Mouse (Mus musculus) embryonic fibroblast, embryonic 13.5 days (primary cell): ENCODE data around the gene Btbd18. TPM values are rescaled to one million over a fixed set of nuclear protein-coding genes. Genes with fewer than 3 reads are reported as not detected.

Source experiments
- H3K27ac ChIP-seq: 2 replicates; pipeline ENCODE4 v1.5.1; 2012; ENCODE audit warnings: low read length, control low read depth, inconsistent platforms; ENCODE audit not compliant: insufficient read depth
- H3K4me1 ChIP-seq: 2 replicates; pipeline ENCODE4 v1.6.1; 2011; ENCODE audit warnings: low read length; ENCODE audit not compliant: control insufficient read depth, insufficient read depth
- H3K4me3 ChIP-seq: 2 replicates; pipeline ENCODE4 v1.5.1; 2011; ENCODE audit warnings: mild to moderate bottlenecking, control low read depth, low read length; ENCODE audit not compliant: insufficient read depth
- CTCF ChIP-seq: IDR thresholded peaks from 2 replicates; pipeline ENCODE4 v1.5.1; 2011; ENCODE audit warnings: mild to moderate bottlenecking, control low read depth, low read length, moderate library complexity, borderline replicate concordance; ENCODE audit not compliant: insufficient read depth
- POLR2A ChIP-seq: IDR thresholded peaks from 2 replicates; pipeline ENCODE4 v1.6.1; 2011; ENCODE audit warnings: low read depth, mild to moderate bottlenecking, control low read depth, low read length, moderate library complexity
- polyA plus RNA-seq: library from polyadenylated mRNA; stranded (reverse); fragments of >200 nt; gene quantifications from 2 replicates; pipeline ENCODE4 v1.2.4, GENCODE M21; 2011; ENCODE audit warnings: low read depth; ENCODE audit not compliant: missing spikeins, insufficient read length

Btbd18 gene
- polyA plus RNA-seq, 1 experiment: not detected

DNA sequence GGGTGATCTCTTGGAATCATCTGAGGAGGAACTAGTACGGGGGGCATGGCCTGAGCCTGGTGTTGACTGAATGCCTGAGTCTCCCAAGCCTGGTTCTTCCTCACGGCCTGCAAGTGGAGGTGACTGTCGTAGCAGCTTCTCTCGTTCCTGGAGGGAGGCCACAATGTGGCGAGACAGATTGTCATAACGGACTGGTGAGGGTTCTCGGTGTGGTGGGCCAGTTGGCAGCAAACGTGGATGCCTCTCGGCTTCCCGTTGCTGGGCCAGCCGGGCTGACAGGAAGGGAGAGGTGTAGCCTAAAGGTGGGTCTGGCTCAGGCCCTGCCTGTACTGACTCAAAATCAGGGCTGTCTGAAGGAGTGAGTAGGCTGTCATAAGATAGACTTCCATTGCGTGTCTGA is 31.2 kb downstream of the Btbd18 start:
- Histone ChIP-seq H3K4me3 (no peak overlapping the region), H3K27ac (no peak overlapping the region), H3K4me1 (no peaks in the 10 kb centered on the region)
- TF ChIP-seq POLR2A (no peak), CTCF (no peak)

DNA sequence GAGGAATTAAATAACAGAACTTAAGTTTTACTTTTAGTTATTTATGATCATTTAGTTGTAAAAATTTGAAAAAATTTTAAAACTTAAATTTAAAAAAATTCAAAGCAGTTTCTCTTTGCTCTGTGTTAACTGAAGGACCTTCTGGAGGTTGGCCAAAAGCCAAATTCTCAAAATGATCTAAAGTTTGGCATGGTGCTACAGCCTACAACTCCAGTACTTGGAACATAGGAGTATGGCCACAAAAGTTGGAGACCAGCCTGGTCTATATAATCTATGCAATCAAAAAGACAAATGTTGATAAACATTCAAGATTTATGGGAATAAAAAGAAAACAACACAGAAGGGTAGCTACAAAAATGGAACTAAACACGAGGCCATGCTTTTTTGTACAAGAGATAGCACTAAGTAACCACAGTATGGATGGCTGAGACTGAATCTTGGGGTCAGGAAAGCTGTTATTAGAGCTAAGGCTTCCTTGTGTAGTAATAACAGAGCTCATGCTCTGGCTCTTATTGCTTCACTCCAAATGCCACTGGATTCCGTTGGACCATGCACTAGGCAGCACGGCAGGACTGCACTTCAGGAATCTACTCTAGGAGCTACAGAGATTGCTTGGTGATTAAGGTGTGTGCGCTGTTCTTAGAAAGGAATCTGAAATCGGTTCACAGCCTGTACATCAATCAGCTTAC is 36.3 kb downstream of the Btbd18 start:
- no peak for TF ChIP-seq POLR2A
- TF ChIP-seq CTCF: no peak
- H3K4me3 ChIP-seq: no peak overlapping the region
- H3K27ac ChIP-seq: no peak overlapping the region
- H3K4me1 ChIP-seq: no peaks in the 10 kb centered on the region

DNA sequence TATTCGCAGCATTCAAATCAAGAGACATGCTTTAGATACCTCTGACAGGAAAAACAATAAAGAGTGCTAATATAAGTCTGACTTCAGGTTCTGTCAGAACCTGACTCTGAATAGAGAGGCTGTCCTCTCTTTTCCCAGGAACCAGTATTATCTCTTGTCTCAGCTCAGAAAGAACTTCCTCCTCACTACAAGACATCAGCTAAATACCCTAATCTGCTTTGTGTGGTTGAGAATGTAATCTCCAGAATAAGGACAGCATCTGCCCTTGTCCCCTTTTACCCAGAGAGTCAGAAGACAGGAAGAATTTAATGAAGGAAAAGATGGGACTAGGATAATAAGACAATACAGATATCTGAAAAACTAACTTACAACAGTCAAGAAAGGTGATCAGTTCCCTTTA is 44.6 kb downstream of the Btbd18 start:
- TF ChIP-seq POLR2A: no peak
- TF ChIP-seq CTCF: no peak
- Histone ChIP-seq H3K27ac (no peak overlapping the region), H3K4me1 (0 out of 2 replicates have a peak, but pooled peaks cover 3% of the 10 kb centered on the region), H3K4me3 (no peak overlapping the region)

DNA sequence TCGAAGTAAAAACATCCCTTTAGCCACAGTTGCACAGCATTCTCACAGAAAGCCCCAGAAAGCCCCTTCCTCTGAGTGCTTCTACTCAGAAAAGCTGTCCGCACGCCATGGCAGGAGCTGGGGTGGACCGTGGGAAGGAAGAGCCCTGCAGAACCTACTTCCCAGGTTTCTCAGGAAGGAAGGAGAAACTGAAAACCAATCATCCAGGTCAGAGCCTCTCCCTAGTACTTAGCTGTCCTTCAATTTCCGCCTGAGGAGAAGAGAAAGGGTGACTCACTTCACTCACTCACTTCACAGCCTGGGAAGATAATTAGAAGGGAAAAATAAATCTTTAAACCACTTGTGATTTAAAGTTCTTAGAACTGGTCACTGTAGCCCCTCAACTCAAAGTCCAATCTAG is 45.5 kb downstream of the Btbd18 start:
- Histone ChIP-seq H3K27ac (no peak overlapping the region), H3K4me3 (no peak overlapping the region), H3K4me1 (0 out of 2 replicates have a peak, but pooled peaks cover 3% of the 10 kb centered on the region)
- TF ChIP-seq POLR2A (no peak), CTCF (no peak)

DNA sequence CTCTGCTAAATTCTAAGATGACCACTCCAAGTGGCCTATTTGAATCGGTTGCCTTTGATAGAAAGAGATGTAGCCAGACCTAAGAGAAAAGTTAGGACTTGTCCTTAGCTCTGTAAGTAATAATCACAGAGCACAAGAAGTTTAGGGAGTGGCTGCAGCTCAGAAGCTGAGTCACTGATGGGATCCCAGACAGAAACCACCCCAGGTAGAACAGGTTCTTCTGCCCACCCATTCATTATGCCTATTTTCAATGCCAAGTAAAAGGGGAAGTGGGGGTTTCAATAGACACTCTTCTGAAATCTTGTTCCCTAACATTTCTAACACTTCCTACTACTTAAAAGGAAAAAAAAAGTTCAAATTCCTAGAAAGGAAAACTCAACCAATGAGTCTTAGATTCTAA is 46.4 kb downstream of the Btbd18 start:
- Histone ChIP-seq H3K4me3 (no peak overlapping the region), H3K4me1 (0 out of 2 replicates have a peak, but pooled peaks cover 3% of the 10 kb centered on the region), H3K27ac (no peak overlapping the region)
- TF ChIP-seq CTCF: no peak

DNA sequence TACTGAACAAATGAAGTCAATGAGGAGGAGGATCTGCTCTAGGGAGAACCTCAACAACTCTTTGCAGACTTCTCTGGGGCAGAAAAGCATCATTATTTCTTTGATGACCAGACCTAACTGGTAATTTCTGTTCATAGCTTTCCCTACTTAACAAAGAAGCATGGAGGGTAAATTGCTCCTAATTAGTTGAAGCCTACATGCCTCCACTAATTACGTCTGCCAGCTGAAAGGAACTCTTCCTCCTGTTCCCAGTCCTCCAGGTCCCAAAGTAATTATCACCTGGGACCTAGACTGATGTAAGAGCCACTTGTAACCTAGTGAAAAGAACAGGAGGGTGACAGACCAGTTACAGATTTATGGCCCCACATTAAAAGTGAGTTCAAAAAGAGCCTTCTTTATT is 48.6 kb downstream of the Btbd18 start:
- H3K4me1 ChIP-seq: 0 out of 2 replicates have a peak, but pooled peaks cover 3% of the 10 kb centered on the region
- H3K4me3 ChIP-seq: no peak overlapping the region
- TF ChIP-seq CTCF (no peak), POLR2A (no peak)
- no peak overlapping the region for H3K27ac ChIP-seq

DNA sequence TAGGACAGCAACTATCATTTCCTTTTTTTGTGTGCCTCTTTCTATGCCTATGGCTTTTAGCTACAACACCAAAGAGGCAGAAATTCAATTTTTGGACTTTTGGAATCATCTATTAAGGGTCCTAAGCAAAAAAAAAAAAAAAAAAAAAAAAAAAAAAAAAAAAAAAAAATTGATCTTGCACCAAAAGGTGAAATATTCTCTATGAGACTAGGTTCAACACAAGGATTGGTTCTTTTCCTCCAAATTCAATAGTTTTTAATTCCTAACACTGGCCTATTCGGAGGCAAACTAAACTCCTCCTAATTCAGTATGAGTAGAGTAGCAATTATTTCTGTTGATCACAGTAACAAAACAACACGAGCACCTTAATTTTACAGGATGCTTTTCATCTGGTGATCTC is 53.0 kb downstream of the Btbd18 start:
- Histone ChIP-seq H3K27ac (no peak overlapping the region), H3K4me1 (peaks cover 2% of the 10 kb centered on the region; the same call in 1 of the 2 replicates), H3K4me3 (no peak overlapping the region)
- TF ChIP-seq POLR2A (no peak), CTCF (no peak)

DNA sequence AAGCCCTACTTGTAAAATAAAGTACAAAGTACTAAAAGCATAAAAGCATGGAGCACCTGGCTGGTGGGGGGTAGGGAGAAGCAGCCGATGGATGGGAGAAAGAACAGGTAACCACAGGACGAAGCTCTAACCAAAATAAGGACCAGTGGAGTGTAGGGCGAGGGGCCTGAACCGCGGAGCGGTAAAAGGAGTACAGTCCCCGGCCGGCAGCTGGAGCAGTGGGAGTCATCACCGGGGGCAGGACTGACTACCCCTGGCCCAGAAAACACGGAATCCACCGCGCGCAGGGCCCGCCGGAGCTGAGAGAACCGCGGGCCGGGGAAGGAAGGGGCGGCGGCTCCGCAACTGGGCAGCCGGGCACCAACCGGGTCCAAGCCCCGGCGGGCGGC is 55.5 kb downstream of the Btbd18 start:
- no peaks in the 10 kb centered on the region; the same call in 1 of the 2 replicates for H3K4me1 ChIP-seq
- TF ChIP-seq POLR2A (no peak), CTCF (no peak)
- H3K4me3 ChIP-seq: peak overlapping the region; percentile 99
- peak overlapping the region; percentile 91 for H3K27ac ChIP-seq

DNA sequence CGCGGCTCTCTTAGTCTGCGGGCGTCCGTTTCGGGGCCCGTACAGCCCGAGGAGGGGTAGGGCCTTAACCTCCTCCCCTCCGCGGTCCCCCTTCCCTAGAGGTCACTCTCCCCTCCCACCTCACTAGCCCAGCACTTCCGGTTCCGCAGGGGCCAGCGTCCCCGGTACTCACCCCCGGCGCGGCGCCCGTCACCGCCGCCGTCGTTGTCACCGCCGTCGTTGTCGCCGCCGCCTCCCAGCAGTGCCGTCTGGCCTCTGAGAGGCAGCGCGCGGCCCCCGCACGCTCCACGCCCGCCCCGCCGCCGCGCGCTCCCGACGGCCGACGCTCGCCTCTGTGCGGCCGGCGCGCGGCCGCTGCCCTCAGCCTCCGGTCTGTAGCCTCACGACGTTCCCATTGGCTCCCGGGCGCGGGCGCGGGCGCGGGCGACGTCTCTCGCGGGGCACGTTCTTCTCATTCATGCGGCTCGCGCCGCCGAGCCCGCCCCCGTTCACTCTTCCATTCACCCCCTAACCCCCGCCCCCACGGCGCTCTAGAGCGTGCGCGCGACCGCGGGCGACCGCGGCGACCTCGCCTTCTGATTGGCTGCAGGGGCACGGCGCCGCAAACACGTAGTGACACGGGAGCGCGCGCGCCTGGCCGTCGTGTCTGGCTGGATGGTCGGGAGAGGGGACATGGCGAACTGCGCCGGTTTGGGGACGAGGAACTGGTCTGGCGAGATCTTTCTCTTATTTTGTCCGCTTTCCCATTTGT is 56.1 kb downstream of the Btbd18 start, which contains the start of gene Zdhhc5:
Zdhhc5 (minus strand) TSS at position 370 of the 751 bp plus-strand sequence.
- Histone ChIP-seq H3K27ac (peak within 1 kb of the TSS; percentile 93), H3K4me3 (peak within 1 kb of the TSS; percentile 99), H3K4me1 (no peaks in the 10 kb centered on the region; the same call in 1 of the 2 replicates)
- TF ChIP-seq CTCF (no peak), POLR2A (peak; percentile 85)
